Mouse (Mus musculus) lung, embryonic 14.5 days (tissue): ENCODE measurements at regions not wholly inside any gene's neighbourhood (a gene's known extent, or its start where the extent isn't known, plus 50 kb on each side); places are given as distances from the start of the nearest gene placed in this dataset.

ENCODE experiments used
- ATAC-seq: fragments of 200-750 bp; cut with Nextera tagmentation; 2 replicates; pipeline ENCODE4 v1.8.0; 2017; ENCODE audit warnings: mild to moderate bottlenecking, moderate TSS enrichment, moderate library complexity; ENCODE audit not compliant: insufficient read depth
- DNase-seq: peaks from one replicate; pipeline ENCODE4 v3.0.0-alpha.2; 2015
- H3K27ac ChIP-seq: fragments of 300-500 bp; sonication (generic); 2 replicates; pipeline ENCODE4 v1.5.1; 2014; ENCODE audit warnings: low read depth, mild to moderate bottlenecking, moderate library complexity
- H3K27me3 ChIP-seq: fragments of 300-500 bp; sonication (generic); 2 replicates; pipeline ENCODE4 v1.6.1; 2014; ENCODE audit warnings: low read length, control low read depth; ENCODE audit not compliant: insufficient read depth
- H3K36me3 ChIP-seq: fragments of 300-500 bp; sonication (generic); 2 replicates; pipeline ENCODE4 v1.6.1; 2014; ENCODE audit warnings: control low read depth; ENCODE audit not compliant: insufficient read depth
- H3K4me1 ChIP-seq: fragments of 300-500 bp; sonication (generic); 2 replicates; pipeline ENCODE4 v1.6.1; 2014; ENCODE audit warnings: antibody characterized with exemption, control low read depth; ENCODE audit not compliant: insufficient read depth
- H3K4me2 ChIP-seq: fragments of 300-500 bp; sonication (generic); 2 replicates; pipeline ENCODE4 v1.6.1; 2014; ENCODE audit warnings: mild to moderate bottlenecking
- H3K4me3 ChIP-seq: fragments of 300-500 bp; sonication (generic); 2 replicates; pipeline ENCODE4 v1.5.1; 2014; ENCODE audit warnings: low read depth, low read length
- H3K9ac ChIP-seq: fragments of 300-500 bp; sonication (generic); 2 replicates; pipeline ENCODE4 v1.6.1; 2014
- H3K9me3 ChIP-seq: fragments of 300-500 bp; sonication (generic); 2 replicates; pipeline ENCODE4 v1.6.1; 2016; ENCODE audit warnings: low read depth, low read length, control low read depth
- CTCF ChIP-seq: IDR thresholded peaks from 2 replicates; pipeline ENCODE4 v1.5.1; 2016; ENCODE audit warnings: antibody characterized with exemption, low read depth
- WGBS: fragments of 180-500 bp; shearing (Covaris S2); extraction: QIAGEN DNeasy Blood & Tissue Kit; methylation state at CpG from one replicate; pipeline ENCODE4 v1.1.7; 2014; 5-methylcytosine and 5-hydroxymethylcytosine counted together

GRCm38 (mm10) chr12:74762284-74762683, 414.8 kb downstream of the Kcnh5 start:
- WGBS = 75% methylated on average over 1 of the region's 1 CpGs
- no peak overlapping the region for H3K4me3 ChIP-seq

DNA sequence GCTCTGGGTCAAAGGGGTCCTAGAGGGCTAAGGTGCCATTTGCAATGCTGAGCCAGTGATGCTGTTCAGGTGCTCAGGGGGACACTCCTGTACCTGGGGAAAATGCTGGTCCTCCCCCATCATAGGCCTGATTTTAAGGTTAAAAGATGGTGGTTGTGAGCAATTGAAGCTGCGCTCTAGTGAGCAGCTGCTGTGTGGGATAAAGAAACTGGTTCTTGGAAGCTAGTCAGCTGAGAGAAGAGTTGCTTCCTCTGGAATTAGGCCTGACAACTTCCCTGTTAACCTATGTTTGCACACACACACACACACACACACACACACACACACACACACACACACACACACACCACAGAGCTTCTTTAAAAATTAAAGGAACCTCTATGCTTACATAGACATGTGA, 428.9 kb upstream of the Gm11042 start:
- H3K9ac ChIP-seq = no peak overlapping the region
- 92% methylated on average over 1 of the region's 1 CpGs for WGBS

More at GRCm38 (mm10) chr12:74762284-74762683, 414.8 kb downstream of the Kcnh5 start:
- H3K9me3 ChIP-seq = no peaks in the 10 kb centered on the region
- no peaks in the 10 kb centered on the region for H3K4me1 ChIP-seq
- TF ChIP-seq CTCF = no peak
- no peak for DNase-seq
- no peaks in the 10 kb centered on the region for H3K36me3 ChIP-seq
- H3K27me3 ChIP-seq = no peaks in the 10 kb centered on the region
- H3K4me2 ChIP-seq = no peak overlapping the region
- no peak overlapping the region for H3K27ac ChIP-seq
- H3K9ac ChIP-seq = no peak overlapping the region
- no peak for ATAC-seq

GRCm38 (mm10) chr12:74728866-74729265, 412.7 kb upstream of the Gm11042 start:
- no peaks in the 10 kb centered on the region for H3K27me3 ChIP-seq
- DNase-seq (no peak), ATAC-seq (no peak)
- H3K4me3 ChIP-seq = no peak overlapping the region
- no peaks in the 10 kb centered on the region; the same call in 1 of the 2 replicates for H3K9me3 ChIP-seq
- no peaks in the 10 kb centered on the region for H3K36me3 ChIP-seq
- no peak overlapping the region for H3K9ac ChIP-seq
- no peaks in the 10 kb centered on the region for H3K4me1 ChIP-seq
- TF ChIP-seq CTCF = no peak
- no peak overlapping the region for H3K27ac ChIP-seq
- no peak overlapping the region for H3K4me2 ChIP-seq
- 81% methylated on average over 2 of the region's 2 CpGs for WGBS

More for the DNA sequence above, 428.9 kb upstream of the Gm11042 start:
- Histone ChIP-seq H3K4me1 (no peaks in the 10 kb centered on the region), H3K27ac (no peak overlapping the region), H3K36me3 (no peaks in the 10 kb centered on the region), H3K4me2 (no peak overlapping the region), H3K4me3 (no peak overlapping the region), H3K27me3 (no peaks in the 10 kb centered on the region), H3K9me3 (no peaks in the 10 kb centered on the region)
- DNase-seq = no peak
- no peak for ATAC-seq
- no peak for TF ChIP-seq CTCF

GRCm38 (mm10) chr12:74679149-74679548, 363.0 kb upstream of the Gm11042 start:
- Histone ChIP-seq H3K4me1 (no peaks in the 10 kb centered on the region), H3K27ac (no peak overlapping the region), H3K9ac (no peak overlapping the region), H3K27me3 (no peaks in the 10 kb centered on the region), H3K36me3 (no peaks in the 10 kb centered on the region), H3K9me3 (no peaks in the 10 kb centered on the region), H3K4me2 (no peak overlapping the region), H3K4me3 (no peak overlapping the region)
- WGBS = 70% methylated on average over 3 of the region's 3 CpGs
- no peak for TF ChIP-seq CTCF
- DNase-seq = no peak
- no peak for ATAC-seq

GRCm38 (mm10) chr12:74677835-74678234, 361.6 kb upstream of the Gm11042 start:
- Histone ChIP-seq H3K4me2 (no peak overlapping the region), H3K4me1 (no peaks in the 10 kb centered on the region), H3K36me3 (no peaks in the 10 kb centered on the region), H3K4me3 (no peak overlapping the region), H3K9ac (no peak overlapping the region), H3K27ac (no peak overlapping the region), H3K27me3 (no peaks in the 10 kb centered on the region), H3K9me3 (no peaks in the 10 kb centered on the region)
- ATAC-seq = no peak
- no peak for TF ChIP-seq CTCF
- no peak for DNase-seq
- WGBS = 82% methylated on average over 2 of the region's 2 CpGs

- no peaks in the 10 kb centered on the region for H3K36me3 ChIP-seq
- TF ChIP-seq CTCF = no peak
- H3K9me3 ChIP-seq = no peaks in the 10 kb centered on the region
- no peak overlapping the region for H3K4me3 ChIP-seq
- H3K27me3 ChIP-seq = no peaks in the 10 kb centered on the region
- H3K9ac ChIP-seq = no peak overlapping the region
- DNase-seq = no peak
- H3K4me2 ChIP-seq = no peak overlapping the region
- H3K4me1 ChIP-seq = no peaks in the 10 kb centered on the region
- no peak for ATAC-seq
- H3K27ac ChIP-seq = no peak overlapping the region
Measured at GRCm38 (mm10) chr12:74658406-74658805, 342.2 kb upstream of the Gm11042 start.

GRCm38 (mm10) chr12:74657036-74657648, 340.9 kb upstream of the Gm11042 start:
- no peaks in the 10 kb centered on the region for H3K36me3 ChIP-seq
- no peak overlapping the region for H3K9ac ChIP-seq
- ATAC-seq (no peak), DNase-seq (no peak)
- no peaks in the 10 kb centered on the region for H3K4me1 ChIP-seq
- TF ChIP-seq CTCF = no peak
- H3K27ac ChIP-seq = no peak overlapping the region
- no peak overlapping the region for H3K4me3 ChIP-seq
- H3K9me3 ChIP-seq = no peaks in the 10 kb centered on the region
- 65% methylated on average over 2 of the region's 2 CpGs for WGBS
- no peaks in the 10 kb centered on the region for H3K27me3 ChIP-seq
- no peak overlapping the region for H3K4me2 ChIP-seq
